Mouse (Mus musculus): ENCODE data around the gene Stx1a. TPM values are rescaled to one million over a fixed set of nuclear protein-coding genes. Genes with fewer than 3 reads are reported as not detected.

Stx1a gene
- polyA plus RNA-seq, 1 experiment from 2014 or later, result 19.7 TPM

DNA sequence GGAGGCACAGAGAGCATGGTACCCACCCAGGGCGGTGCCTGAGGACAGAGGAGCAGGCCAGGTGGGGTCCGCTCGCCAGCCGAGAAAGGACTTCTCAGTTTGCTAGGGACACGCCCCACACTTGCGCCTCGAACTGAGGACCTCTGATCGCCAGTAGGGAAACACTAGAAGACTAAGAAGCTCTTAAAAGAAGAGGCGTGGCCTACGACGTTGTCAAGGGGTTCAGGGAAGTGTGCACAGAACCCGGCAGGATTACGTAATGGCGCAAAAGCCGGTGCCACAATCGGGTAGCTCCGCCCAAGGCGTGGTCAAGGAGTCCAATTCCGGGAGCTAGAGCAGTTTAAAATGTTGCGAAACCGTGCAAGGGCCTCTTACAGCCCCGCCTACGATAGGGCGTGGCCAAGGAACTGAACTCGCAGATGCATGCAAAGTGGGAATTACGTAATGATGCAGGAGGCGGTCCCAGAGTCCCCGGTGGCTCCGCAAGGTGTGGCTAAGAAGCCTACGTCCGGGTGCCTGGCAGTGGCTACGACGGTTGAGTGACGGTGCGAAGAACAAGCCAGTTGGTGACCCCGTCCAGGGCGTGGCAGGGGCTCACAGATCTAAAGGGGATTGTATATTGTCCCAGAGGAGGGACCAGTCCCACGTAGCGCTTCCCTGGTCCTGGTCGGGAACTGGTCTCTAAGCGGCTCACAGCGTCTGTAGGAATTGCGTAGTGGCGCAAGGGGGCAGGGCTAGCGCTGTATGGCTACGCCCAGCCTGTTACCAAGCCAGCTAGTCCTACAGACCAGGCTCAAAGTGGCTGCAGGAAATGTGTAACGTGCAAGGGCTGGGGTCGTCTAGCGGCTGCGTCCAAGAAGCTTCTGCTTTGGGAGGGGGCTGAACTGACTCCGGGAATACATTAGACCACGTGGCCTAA lies 14.4 kb upstream of the Stx1a start, which contains the start of gene Abhd11:
TSS of gene Abhd11 (plus strand) at position 482 of the 919 bp plus-strand sequence.
- peaks cover 39% of the 10 kb centered on the region for H3K4me1 ChIP-seq
- H3K36me3 ChIP-seq, result no peaks in the 10 kb centered on the region
- H3K9ac ChIP-seq, result peak within 1 kb of the TSS; percentile 58
- H3K4me3 ChIP-seq (replicated peaks), result peak within 1 kb of the TSS; percentile 75
- peak within 1 kb of the TSS; percentile 88 for H3K4me2 ChIP-seq (replicated peaks)
- H3K27ac ChIP-seq (replicated peaks), result peak within 1 kb of the TSS; percentile 96
- no peaks in the 10 kb centered on the region for H3K9me3 ChIP-seq (replicated peaks)
- no peaks in the 10 kb centered on the region for H3K27me3 ChIP-seq
- peak; percentile 89 for ATAC-seq (ENCODE audit: insufficient number of reproducible peaks, low FRiP score, low TSS enrichment, low read depth)
- under 1% methylated on average over 52 of the region's 52 CpGs for WGBS

GRCm38 (mm10) chr5:135009590-135010319 lies 13.5 kb upstream of the Stx1a start:
- Histone ChIP-seq H3K36me3 (no peaks in the 10 kb centered on the region), H3K9ac (peak overlapping the region; percentile 46), H3K4me3 (replicated peaks) (peak overlapping the region; percentile 75), H3K4me2 (replicated peaks) (peak overlapping the region; percentile 88), H3K27ac (replicated peaks) (peak overlapping the region; percentile 96), H3K27me3 (no peaks in the 10 kb centered on the region), H3K4me1 (peaks cover 39% of the 10 kb centered on the region), H3K9me3 (replicated peaks) (no peaks in the 10 kb centered on the region)
- peak; percentile 86 for ATAC-seq (ENCODE audit: insufficient number of reproducible peaks, low FRiP score, low TSS enrichment, low read depth)
- under 1% methylated on average over 37 of the region's 37 CpGs for WGBS

DNA sequence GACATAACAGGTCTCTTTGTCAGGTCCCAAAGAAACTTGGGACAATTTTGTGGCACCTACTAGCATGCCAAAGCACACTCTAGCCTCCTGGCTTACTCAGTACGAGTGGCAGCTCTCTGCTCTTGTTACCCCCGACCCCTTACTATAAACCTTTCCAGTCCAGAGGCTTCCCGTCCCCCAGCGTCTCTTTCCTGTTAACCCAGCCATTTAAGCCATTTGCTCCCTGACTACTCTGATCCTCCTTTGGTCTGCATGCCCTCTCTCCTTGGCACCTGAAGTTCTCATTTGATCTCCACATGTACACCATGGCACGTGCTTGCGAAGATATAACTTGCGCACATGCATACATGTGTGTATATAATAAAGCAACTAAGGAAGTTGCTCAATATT lies 13.0 kb upstream of the Stx1a start:
- no peaks in the 10 kb centered on the region for H3K9me3 ChIP-seq (replicated peaks)
- no peak for ATAC-seq (ENCODE audit: insufficient number of reproducible peaks, low FRiP score, low TSS enrichment, low read depth)
- 56% methylated on average over 7 of the region's 7 CpGs for WGBS
- no peak overlapping the region for H3K9ac ChIP-seq
- peak overlapping the region; percentile 75 for H3K4me3 ChIP-seq (replicated peaks)
- no peaks in the 10 kb centered on the region for H3K27me3 ChIP-seq
- H3K4me2 ChIP-seq (replicated peaks), result peak overlapping the region; percentile 88
- H3K4me1 ChIP-seq, result peaks cover 40% of the 10 kb centered on the region
- H3K27ac ChIP-seq (replicated peaks), result peak overlapping the region; percentile 96
- H3K36me3 ChIP-seq, result no peaks in the 10 kb centered on the region

DNA sequence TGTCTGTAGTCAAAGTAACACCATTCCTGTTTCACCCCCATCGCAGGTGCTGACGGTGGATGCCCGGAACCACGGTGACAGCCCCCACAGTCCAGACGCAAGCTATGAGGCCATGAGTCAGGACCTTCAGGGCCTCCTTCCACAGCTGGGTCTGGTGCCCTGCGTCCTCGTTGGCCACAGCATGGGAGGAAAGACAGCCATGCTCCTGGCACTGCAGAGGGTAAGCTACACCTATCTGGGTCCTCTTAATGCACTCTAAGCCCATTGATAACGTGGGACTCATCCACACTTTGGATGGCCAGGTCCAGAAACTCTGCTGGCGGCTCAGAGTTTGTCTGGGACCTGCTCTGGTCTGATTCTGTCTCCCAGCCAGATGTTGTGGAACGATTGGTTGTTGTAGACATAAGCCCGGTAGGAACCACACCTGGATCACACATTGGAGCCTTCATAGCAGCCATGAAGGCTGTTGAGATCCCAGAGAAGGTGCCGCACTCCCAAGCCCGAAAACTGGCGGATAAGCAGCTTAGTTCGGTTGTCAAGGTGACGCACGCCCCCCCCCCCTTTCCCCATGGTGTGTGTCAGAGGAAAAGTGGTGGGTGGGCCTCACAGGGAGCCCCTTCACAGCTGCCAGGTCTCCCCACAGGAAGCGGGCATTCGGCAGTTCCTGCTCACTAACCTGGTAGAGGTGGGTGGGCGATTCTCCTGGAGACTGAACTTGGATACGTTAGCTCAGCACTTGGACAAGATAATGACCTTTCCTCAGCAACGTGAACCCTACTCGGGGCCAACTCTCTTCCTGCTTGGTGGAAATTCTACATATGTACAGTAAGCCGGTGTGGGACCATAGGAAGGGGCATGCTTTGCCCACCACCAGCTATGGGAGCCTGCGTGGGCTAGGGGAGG lies 12.2 kb upstream of the Stx1a start:
- Histone ChIP-seq H3K27ac (replicated peaks) (no peak overlapping the region; the same call in 1 of the 2 replicates), H3K9me3 (replicated peaks) (no peaks in the 10 kb centered on the region), H3K4me1 (peaks cover 45% of the 10 kb centered on the region), H3K36me3 (no peaks in the 10 kb centered on the region), H3K9ac (no peak overlapping the region), H3K4me2 (replicated peaks) (peak overlapping the region; percentile 88; the same call in 1 of the 2 replicates), H3K27me3 (no peaks in the 10 kb centered on the region), H3K4me3 (replicated peaks) (peak overlapping the region; percentile 75; the same call in 1 of the 2 replicates)
- WGBS, result 83% methylated on average over 25 of the region's 25 CpGs
- ATAC-seq (ENCODE audit: insufficient number of reproducible peaks, low FRiP score, low TSS enrichment, low read depth), result no peak

DNA sequence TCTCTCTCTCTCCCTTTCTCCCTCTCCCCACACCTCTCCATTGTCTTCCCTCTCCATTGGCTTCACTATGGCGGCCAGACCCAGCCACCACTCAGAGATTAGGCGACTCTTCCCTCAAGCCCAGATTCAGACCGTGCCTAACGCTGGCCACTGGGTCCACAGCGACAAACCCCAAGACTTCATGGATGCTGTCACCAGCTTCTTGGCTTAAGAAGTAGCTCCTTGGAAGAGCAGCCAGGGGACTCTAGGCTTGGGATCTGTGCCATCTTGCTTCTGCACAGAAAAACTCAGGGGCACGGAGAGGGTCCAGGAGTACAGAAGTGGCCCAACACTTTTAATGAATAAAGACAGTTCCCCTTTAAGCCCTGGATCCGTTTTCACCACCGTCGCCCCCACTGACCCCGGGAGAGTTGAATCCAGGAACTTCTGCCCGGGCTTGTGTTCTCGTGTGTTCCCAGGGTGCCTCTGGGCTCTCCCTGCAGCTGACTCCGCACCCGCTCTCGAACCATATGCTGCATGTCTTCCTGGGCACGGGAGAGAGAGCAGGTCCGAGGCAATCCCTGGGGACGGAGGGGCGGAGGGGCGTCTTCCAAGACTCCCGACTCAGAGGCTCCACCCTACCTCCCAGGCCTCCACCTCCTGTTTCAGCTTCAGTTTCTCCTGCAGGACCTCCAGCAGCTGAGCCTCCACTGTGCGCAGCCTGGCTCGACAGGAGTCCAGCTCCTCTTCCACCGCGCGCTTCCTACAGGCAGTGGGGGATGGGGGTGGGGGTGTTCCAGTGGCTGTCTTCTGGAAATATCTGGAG lies 11.3 kb upstream of the Stx1a start:
- Histone ChIP-seq H3K27me3 (no peaks in the 10 kb centered on the region), H3K27ac (replicated peaks) (no peak overlapping the region; the same call in 1 of the 2 replicates), H3K4me1 (peaks cover 45% of the 10 kb centered on the region), H3K9ac (no peak overlapping the region), H3K36me3 (no peaks in the 10 kb centered on the region), H3K4me3 (replicated peaks) (peak overlapping the region; percentile 9; the same call in 1 of the 2 replicates), H3K4me2 (replicated peaks) (peak overlapping the region; percentile 32), H3K9me3 (replicated peaks) (no peaks in the 10 kb centered on the region)
- ATAC-seq (ENCODE audit: insufficient number of reproducible peaks, low FRiP score, low TSS enrichment, low read depth), result no peak
- WGBS, result 25% methylated on average over 26 of the region's 26 CpGs

DNA sequence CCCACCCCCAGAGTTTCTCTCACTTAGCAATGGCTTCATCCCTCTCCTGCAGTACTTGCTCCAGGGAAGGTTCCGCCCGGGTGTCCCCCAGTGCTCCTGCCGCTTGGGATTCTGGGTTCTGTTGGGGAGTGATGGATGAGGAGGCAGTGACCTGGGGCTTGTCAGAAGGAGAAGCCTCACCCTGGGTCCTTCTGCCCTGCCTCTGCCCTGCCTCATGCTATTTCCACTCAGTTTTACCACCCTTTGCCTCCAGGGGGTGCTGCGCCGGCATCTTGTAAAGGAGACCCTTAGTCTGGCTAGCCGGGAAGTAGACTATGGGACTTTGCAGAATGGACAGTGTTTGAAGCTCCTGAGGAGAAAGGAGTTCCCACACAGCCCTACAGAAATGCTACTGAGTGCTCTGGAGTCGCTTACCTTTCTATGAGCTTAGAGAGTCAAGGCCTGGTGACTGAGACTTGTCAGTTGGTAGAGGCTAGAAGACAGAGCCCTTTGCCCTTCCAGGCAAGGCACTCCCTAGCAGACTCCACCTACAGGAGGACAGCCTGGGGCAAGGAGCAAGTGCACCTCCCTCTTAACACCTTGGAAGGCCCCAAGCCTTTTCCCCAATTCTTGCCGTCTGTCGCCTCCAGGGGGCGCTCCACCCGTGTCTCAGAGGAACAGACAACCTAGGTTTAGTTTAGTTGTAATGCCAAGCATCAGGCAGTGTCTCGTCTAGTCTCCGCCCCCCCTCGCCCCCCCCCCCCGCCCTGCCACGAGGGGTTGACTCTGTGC lies 10.4 kb upstream of the Stx1a start:
- Histone ChIP-seq H3K27ac (replicated peaks) (0 out of 2 replicates have a peak overlapping the region, but pooled peaks have one; percentile 31), H3K36me3 (no peaks in the 10 kb centered on the region), H3K9me3 (replicated peaks) (no peaks in the 10 kb centered on the region), H3K4me2 (replicated peaks) (peak overlapping the region; percentile 32; the same call in 1 of the 2 replicates), H3K4me1 (peaks cover 44% of the 10 kb centered on the region), H3K4me3 (replicated peaks) (no peak overlapping the region), H3K9ac (no peak overlapping the region), H3K27me3 (no peaks in the 10 kb centered on the region)
- ATAC-seq (ENCODE audit: insufficient number of reproducible peaks, low FRiP score, low TSS enrichment, low read depth), result no peak
- WGBS, result 9% methylated on average over 13 of the region's 16 CpGs

GRCm38 (mm10) chr5:135015497-135015896 lies 7.8 kb upstream of the Stx1a start:
- Histone ChIP-seq H3K9me3 (replicated peaks) (no peaks in the 10 kb centered on the region), H3K27me3 (no peaks in the 10 kb centered on the region), H3K27ac (replicated peaks) (no peak overlapping the region), H3K36me3 (no peaks in the 10 kb centered on the region), H3K9ac (no peak overlapping the region), H3K4me1 (peaks cover 32% of the 10 kb centered on the region), H3K4me2 (replicated peaks) (no peak overlapping the region), H3K4me3 (replicated peaks) (no peak overlapping the region)
- 14% methylated on average over 7 of the region's 7 CpGs for WGBS
- ATAC-seq (ENCODE audit: insufficient number of reproducible peaks, low FRiP score, low TSS enrichment, low read depth), result no peak

DNA sequence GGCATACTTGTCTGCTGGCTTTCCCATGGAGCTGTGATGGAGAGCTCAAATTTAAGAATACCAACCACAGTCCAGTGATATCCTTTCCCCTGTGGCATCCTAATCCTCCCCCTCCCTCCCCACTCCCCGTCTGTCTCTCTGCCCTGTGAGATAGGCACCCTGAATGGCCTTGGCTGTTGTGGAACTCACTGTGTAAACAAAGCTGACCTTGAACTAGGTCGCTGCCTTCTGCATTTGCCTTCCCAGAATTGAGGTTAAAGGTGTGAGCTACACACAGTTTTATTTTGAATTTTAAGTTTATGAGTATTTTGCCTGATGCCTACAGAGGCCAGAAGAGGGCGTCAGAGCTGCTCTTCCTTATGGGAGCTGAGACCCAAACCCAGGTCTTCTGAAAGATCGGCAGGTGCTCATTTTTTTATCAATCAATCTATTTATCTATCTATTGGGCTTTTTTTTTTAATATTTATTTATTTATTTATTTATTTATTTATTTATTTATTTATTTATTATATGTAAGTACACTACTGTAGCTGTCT lies 7.0 kb upstream of the Stx1a start:
- Histone ChIP-seq H3K9me3 (replicated peaks) (no peaks in the 10 kb centered on the region), H3K27me3 (no peaks in the 10 kb centered on the region), H3K4me2 (replicated peaks) (no peak overlapping the region), H3K9ac (no peak overlapping the region), H3K4me3 (replicated peaks) (no peak overlapping the region), H3K4me1 (peaks cover 24% of the 10 kb centered on the region), H3K36me3 (no peaks in the 10 kb centered on the region), H3K27ac (replicated peaks) (no peak overlapping the region)
- no peak for ATAC-seq (ENCODE audit: insufficient number of reproducible peaks, low FRiP score, low TSS enrichment, low read depth)
- WGBS, result 56% methylated on average over 4 of the region's 4 CpGs

GRCm38 (mm10) chr5:135021814-135022213 lies 1.5 kb upstream of the Stx1a start:
- no peak for ATAC-seq (ENCODE audit: insufficient number of reproducible peaks, low FRiP score, low TSS enrichment, low read depth)
- no peak overlapping the region for H3K27ac ChIP-seq (replicated peaks)
- no peaks in the 10 kb centered on the region for H3K36me3 ChIP-seq
- H3K4me2 ChIP-seq (replicated peaks), result no peak overlapping the region
- no peak overlapping the region for H3K4me3 ChIP-seq (replicated peaks)
- H3K27me3 ChIP-seq, result no peaks in the 10 kb centered on the region
- WGBS, result 56% methylated on average over 6 of the region's 6 CpGs
- H3K4me1 ChIP-seq, result peaks cover 31% of the 10 kb centered on the region
- no peak overlapping the region for H3K9ac ChIP-seq
- H3K9me3 ChIP-seq (replicated peaks), result no peaks in the 10 kb centered on the region

Measured in embryonic facial prominence, embryonic 15.5 days (tissue).